Mouse (Mus musculus) stomach, postnatal 0 days (tissue): Measurements from ENCODE around the gene Zfp986.
"Not testable (repeated sequence)": the region's sequence is repeated elsewhere in the genome, so short reads cannot be mapped to it uniquely, and the experiment has no call there.

ENCODE experiments used
- CTCF ChIP-seq: IDR thresholded peaks from 2 replicates; pipeline ENCODE4 v1.5.1; 2016; ENCODE audit warnings: antibody characterized with exemption, low read depth, mild to moderate bottlenecking, moderate library complexity
- EP300 ChIP-seq: optimal IDR thresholded peaks from 2 replicates; pipeline ENCODE3; 2016; ENCODE audit warnings: antibody characterized with exemption

- not testable (repeated sequence) for TF ChIP-seq EP300, CTCF
Observed at GRCm38 (mm10) chr4:145851421-145851820, 17.2 kb upstream of the Zfp986 start.
